Mouse (Mus musculus) megakaryocyte, embryonic 14.5 days (primary cell): ENCODE data around the gene Ciz1. TPM values are rescaled to one million over a fixed set of nuclear protein-coding genes. Genes with fewer than 3 reads are reported as not detected.

Experiments
- H3K27me3 ChIP-seq: replicated peaks from 2 replicates; pipeline ENCODE3; 2012; ENCODE audit warnings: inconsistent platforms
- H3K36me3 ChIP-seq: replicated peaks from 2 replicates; pipeline ENCODE3; 2012; ENCODE audit warnings: low read length, inconsistent platforms, mixed read lengths
- H3K4me1 ChIP-seq: 2 replicates; pipeline ENCODE4 v1.6.1; 2012; ENCODE audit warnings: inconsistent platforms
- H3K4me3 ChIP-seq: replicated peaks from 2 replicates; pipeline ENCODE3; 2012; ENCODE audit warnings: moderate library complexity, mild to moderate bottlenecking, inconsistent platforms
- H3K9me3 ChIP-seq: 2 replicates; pipeline ENCODE4 v1.6.1; 2012; ENCODE audit warnings: inconsistent platforms
- FLI1 ChIP-seq: IDR thresholded peaks from 2 replicates; pipeline ENCODE4 v1.6.1; 2012; ENCODE audit warnings: low read length, inconsistent platforms, mixed read lengths
- GATA1 ChIP-seq: IDR thresholded peaks from 3 replicates; pipeline ENCODE4 v1.6.1; 2012; ENCODE audit warnings: mixed read lengths, low read length, inconsistent platforms, borderline replicate concordance
- polyA plus RNA-seq: library from polyadenylated mRNA; stranded (reverse); fragments of >175 nt; gene quantifications from 2 replicates; pipeline ENCODE4 v1.2.3, GENCODE M21; 2012; ENCODE audit warnings: low replicate concordance; ENCODE audit not compliant: insufficient read depth

The Ciz1 gene
- polyA plus RNA-seq, 1 experiment = 163 TPM

DNA sequence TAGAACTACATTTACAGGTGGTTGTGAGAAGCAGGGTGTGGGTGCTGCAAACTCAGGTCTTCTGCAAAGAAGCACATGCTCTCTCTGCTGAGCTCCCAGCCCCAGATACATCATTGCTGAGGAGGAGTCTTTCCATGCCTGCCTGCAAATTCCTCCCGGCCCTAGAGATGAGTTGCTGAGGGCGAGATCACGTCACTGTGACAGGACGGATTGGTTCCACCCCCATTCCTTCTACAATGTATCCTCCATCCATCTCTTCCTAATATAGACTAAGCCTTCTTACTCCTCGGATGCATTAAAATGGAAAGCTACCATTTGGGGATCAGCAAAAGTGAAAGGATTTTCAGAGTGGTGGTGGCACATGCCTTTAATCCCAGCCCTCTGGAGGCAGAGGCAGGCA is 73.4 kb downstream of the Ciz1 start:
- TF ChIP-seq GATA1 = no peak
- TF ChIP-seq FLI1 = no peak
- Histone ChIP-seq H3K4me1 (peaks cover 82% of the 10 kb centered on the region), H3K4me3 (peak overlapping the region; percentile 38), H3K27me3 (no peaks in the 10 kb centered on the region), H3K36me3 (peaks cover 28% of the 10 kb centered on the region), H3K9me3 (no peaks in the 10 kb centered on the region)

DNA sequence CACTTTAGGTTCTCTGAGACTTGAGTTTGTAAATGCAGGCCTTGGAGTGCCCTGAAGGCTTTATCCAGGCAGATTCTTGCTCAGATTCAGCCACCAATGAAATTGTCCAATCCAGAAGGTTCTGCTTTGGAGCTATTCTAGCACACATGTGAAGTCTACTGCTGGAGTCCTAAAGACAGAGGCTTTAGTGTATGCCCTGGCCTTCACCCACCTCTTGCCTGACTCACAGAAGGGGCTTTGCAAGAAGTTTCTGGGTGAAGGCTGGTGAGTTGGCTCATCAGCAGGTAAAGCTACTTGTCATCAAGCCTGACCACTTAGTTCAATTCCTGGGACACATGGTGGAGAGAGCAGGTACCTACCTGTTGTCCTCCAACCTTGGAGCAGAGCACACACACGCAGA is 74.0 kb downstream of the Ciz1 start:
- Histone ChIP-seq H3K9me3 (no peaks in the 10 kb centered on the region), H3K36me3 (peaks cover 24% of the 10 kb centered on the region), H3K4me1 (peaks cover 86% of the 10 kb centered on the region), H3K4me3 (no peak overlapping the region), H3K27me3 (no peaks in the 10 kb centered on the region)
- TF ChIP-seq GATA1 = no peak
- TF ChIP-seq FLI1 = no peak

DNA sequence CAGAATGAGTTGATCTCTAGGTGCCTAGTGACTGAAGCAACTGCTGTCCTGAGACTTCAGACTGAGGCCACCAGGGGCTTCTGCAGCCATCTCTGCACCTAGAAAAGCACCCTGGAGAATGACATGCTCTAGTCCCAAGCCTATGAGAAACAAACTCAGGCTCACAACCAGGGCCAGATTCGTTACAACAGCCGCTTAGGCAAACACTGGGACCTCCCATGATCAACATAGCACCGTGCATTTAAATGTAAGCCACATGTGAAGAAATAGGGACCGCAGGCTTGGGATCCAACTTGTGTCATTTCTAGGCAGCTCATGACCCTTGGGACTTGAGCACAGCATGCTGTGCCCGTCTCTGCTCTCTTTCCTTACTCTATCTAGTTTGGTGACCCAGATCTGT is 75.6 kb downstream of the Ciz1 start:
- H3K27me3 ChIP-seq = no peaks in the 10 kb centered on the region
- H3K9me3 ChIP-seq = no peaks in the 10 kb centered on the region
- H3K36me3 ChIP-seq = peaks cover 20% of the 10 kb centered on the region
- peaks cover 78% of the 10 kb centered on the region for H3K4me1 ChIP-seq
- TF ChIP-seq FLI1 (no peak), GATA1 (no peak)
- H3K4me3 ChIP-seq = no peak overlapping the region

DNA sequence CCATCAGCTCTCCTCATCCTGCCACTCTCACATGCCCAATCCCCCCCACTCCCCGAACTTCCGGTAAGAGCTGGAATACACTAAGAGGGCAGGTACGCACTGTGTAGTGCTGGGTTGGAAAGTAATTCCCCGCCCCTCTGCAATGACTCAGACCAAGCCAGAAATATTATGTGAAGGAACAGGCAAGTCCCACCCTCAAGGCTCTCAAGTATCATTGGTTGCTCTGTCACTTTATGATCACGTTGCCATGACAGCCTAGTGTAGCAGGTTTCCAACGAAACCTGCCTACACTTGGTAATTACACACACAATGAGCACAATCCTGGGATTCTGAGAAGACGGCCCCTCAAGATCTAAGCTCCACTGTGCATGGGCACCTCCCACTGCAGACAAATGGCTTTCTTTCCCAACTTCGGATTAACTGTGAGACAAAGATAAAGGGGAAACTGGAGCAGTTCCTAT is 76.2 kb downstream of the Ciz1 start:
- Histone ChIP-seq H3K36me3 (peaks cover 20% of the 10 kb centered on the region), H3K9me3 (no peaks in the 10 kb centered on the region), H3K4me1 (peaks cover 74% of the 10 kb centered on the region), H3K27me3 (no peaks in the 10 kb centered on the region), H3K4me3 (peak overlapping the region; percentile 38)
- no peak for TF ChIP-seq FLI1
- TF ChIP-seq GATA1 = no peak

DNA sequence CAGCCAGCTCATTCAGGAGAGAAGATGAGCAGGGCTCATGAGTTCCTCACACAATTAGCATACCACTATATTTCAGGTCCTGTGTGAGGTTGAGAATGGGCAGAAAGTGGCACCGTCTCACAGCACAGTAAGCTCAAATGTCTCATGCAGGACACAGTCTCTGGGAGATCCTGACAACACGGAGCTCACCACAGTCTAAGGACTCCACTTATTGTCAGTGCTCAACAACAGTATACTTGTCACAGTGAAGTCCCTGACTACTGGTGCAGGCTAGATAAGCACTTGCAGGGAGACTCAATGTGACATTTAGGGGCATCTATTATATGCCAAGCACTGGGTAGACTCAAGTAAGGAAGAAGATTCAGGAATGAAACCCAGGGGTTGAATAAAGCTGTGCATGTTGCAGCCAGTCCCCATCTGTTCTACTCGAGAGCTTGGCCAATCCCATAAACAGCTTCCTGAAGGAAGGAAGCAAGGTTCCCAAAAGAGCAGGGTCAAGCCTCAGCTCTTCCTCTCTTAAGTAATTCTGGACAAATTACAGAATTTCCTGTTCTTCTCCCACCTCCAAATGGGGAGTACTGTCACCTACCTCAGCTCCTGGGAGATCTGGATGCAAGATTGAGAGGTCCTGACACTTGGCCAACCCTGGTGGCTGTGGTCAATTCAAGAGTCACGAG is 77.2 kb downstream of the Ciz1 start:
- no peaks in the 10 kb centered on the region for H3K27me3 ChIP-seq
- TF ChIP-seq FLI1 = no peak
- no peak for TF ChIP-seq GATA1
- no peaks in the 10 kb centered on the region for H3K9me3 ChIP-seq
- H3K4me1 ChIP-seq = peaks cover 67% of the 10 kb centered on the region
- H3K4me3 ChIP-seq = no peak overlapping the region
- H3K36me3 ChIP-seq = peaks cover 25% of the 10 kb centered on the region

Other genes with a start within 250 kb of the Ciz1 start
- 20.7 and 115 TPM in 2 replicates for gene Prrc2b, start 201.2 kb upstream of the Ciz1 start, polyA plus RNA-seq
- 5.3 and 16.0 TPM in 2 replicates for gene Pomt1, start 115.7 kb upstream of the Ciz1 start, polyA plus RNA-seq
- 26.0 and 29.8 TPM in 2 replicates for gene Uck1, start 92.2 kb upstream of the Ciz1 start, polyA plus RNA-seq
- 26.0 and 40.5 TPM in 2 replicates for gene Golga2, start 64.9 kb upstream of the Ciz1 start, polyA plus RNA-seq
- gene Swi5, start 64.3 kb upstream of the Ciz1 start, polyA plus RNA-seq = 652 and 1,719 TPM in 2 replicates
- 3.6 and 6.2 TPM in 2 replicates for gene Dnm1, start 1.0 kb downstream of the Ciz1 start, polyA plus RNA-seq
- gene 1110008P14Rik, start 29.6 kb downstream of the Ciz1 start, polyA plus RNA-seq = 74.3 and 79.5 TPM in 2 replicates
- 15.0 and 32.0 TPM in 2 replicates for gene Lcn2, start 35.9 kb downstream of the Ciz1 start, polyA plus RNA-seq
- gene Ptges2, start 43.6 kb downstream of the Ciz1 start, polyA plus RNA-seq = 2.5 and 3.4 TPM in 2 replicates
- gene Naif1, start 98.1 kb downstream of the Ciz1 start, polyA plus RNA-seq = 3.9 and 10.8 TPM in 2 replicates
- 7.3 and 7.9 TPM in 2 replicates for gene Slc25a25, start 99.1 kb downstream of the Ciz1 start, polyA plus RNA-seq
- 0.64 and 1.8 TPM in 2 replicates for gene Fam102a, start 183.0 kb downstream of the Ciz1 start, polyA plus RNA-seq
- gene Dpm2, start 218.5 kb downstream of the Ciz1 start, polyA plus RNA-seq = 2.8 and 10.0 TPM in 2 replicates
- gene Pip5kl1, start 222.5 kb downstream of the Ciz1 start, polyA plus RNA-seq = not detected in 2 replicates
- gene 9430097D07Rik, start 223.4 kb downstream of the Ciz1 start, polyA plus RNA-seq = not detected in 2 replicates
- 16.3 and 18.9 TPM in 2 replicates for gene St6galnac4, start 234.8 kb downstream of the Ciz1 start, polyA plus RNA-seq
- gene St6galnac6, start 247.4 kb downstream of the Ciz1 start, polyA plus RNA-seq = 36.4 and 40.9 TPM in 2 replicates